Mouse (Mus musculus): ENCODE measurements around the gene Nedd1.

Nedd1 gene

GRCm38 (mm10) chr10:92721771-92722619, at the start of gene Nedd1:
TSS of gene Nedd1 (minus strand) at chr10:92722420.
- DNase-seq (ENCODE audit: extremely low spot score) = peak; percentile 94

GRCm38 (mm10) chr10:92754359-92754758, 32.1 kb upstream of the Nedd1 start:
- DNase-seq (ENCODE audit: extremely low spot score) = no peak

DNA sequence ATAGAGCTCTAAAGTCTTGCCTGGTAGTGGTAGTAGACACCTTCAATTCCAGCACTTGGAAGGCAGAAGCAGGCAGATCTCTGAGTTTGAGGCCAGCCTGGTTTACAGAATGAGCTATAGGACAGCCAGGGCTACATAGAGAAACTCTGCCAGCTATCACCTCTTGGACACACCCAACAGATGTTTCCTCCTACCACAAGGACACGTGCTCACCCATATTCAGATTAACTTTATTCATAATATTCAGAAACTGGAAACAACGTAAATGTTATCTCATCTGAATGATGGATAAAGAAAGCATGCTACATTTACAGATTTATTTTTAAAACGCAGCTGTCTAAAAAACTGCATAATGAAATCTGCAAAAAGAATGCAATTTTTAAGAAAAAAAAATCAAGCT, 8.1 kb upstream of the Nedd1 start:
- no peak for DNase-seq (ENCODE audit: extremely low spot score)

DNA sequence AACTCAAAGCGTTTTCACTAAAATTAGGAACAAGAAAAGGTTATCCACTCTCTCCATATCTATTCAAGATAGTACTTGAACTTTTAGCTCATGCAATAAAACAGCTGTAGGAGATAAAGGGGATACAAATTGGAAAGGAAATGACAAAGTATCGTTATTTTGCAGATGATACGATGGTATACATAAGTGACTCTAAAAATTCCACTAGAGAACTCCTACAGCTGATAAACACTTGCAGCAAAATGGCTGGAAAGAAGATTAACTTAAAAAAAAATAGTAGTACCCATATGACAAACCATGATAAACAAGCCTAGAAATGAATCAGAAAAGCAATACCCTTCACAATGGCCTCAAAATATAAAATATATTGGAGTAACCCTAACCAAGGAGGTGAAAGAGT, 6.5 kb upstream of the Nedd1 start:
- no peak for DNase-seq (ENCODE audit: extremely low spot score)

DNA sequence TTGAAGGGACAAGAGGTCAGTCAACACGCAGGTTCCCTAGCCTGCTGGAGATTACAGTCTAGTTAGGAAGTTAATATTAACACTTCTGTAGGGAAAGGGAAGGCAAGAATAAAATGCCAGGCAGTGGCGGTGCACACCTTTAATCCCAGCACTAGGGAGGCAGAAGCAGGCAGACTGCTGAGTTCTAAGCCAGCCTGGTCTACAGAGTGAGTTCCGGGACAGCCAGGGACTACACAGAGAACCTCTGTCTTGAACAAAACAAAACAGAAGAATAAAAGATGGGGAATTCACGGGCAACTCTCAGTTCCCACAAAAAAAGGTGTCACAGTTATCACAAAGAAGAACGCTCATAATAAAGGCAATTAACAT, 384 bp upstream of the Nedd1 start:
- DNase-seq (ENCODE audit: extremely low spot score) = no peak

- DNase-seq (ENCODE audit: extremely low spot score) = no peak
Measured at GRCm38 (mm10) chr10:92699032-92699431, 23.2 kb downstream of the Nedd1 start.

GRCm38 (mm10) chr10:92675056-92675455, 47.2 kb downstream of the Nedd1 start:
- DNase-seq (ENCODE audit: extremely low spot score) = no peak

DNA sequence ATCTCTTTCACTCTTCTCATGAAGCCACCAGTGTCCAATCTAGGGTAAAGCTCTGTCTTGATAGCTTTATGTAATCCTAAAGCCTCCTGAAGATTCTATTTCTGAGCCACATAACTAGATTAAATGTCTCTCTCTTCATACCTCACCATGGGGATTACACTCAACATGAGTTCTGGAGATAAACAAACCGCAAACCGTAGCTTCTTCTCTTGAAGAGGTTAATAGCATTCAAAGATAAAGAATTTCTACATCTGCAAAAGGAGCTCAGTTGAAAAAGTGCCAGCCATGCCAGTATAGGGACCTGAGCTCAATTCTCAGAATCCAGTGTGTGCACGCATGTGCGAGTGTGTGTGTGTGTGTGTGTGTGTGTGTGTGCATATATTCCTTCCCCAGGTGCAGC, 50.3 kb downstream of the Nedd1 start:
- no peak for DNase-seq (ENCODE audit: extremely low spot score)

DNA sequence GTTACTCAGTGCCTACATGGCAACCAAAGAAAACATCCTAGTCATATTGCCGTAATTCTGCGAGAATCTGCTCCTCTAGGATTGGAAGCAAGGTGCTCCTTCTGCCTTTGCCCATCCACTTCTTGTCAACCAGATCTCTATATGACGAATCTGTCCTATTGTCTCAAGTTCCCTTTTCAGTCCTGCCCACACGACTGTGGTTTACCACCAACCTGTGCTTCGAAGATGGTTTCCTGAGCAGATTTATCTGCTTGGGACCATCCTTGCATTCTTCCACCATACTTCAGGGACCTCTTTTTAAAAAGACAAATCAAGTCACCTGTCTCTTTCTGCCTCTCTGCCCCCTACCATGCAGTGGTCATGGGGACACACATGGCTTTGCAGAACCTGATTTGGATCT, 56.9 kb downstream of the Nedd1 start:
- DNase-seq (ENCODE audit: extremely low spot score) = no peak

DNA sequence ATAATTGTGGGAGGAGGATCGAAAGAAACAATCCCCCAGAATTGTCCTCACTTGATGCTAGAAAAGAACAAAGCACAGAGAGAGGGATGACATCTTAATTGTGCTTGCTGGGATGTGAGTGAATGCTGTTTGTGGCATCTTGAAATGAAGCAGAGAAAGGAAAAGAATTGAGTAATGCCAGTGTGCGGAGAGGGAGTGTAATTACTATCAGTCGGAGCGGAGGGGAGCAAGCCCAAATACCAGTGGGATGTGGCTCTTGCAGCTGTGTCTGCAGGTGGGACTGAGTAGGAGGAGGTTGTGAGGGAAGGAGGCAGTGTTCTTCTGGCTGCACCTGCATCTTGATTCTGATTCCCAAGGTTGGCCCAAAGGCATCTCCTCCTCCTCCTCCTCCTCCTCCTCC, 69.0 kb downstream of the Nedd1 start:
- DNase-seq (ENCODE audit: extremely low spot score) = no peak

GRCm38 (mm10) chr10:92652399-92652920, 69.8 kb downstream of the Nedd1 start:
- DNase-seq (ENCODE audit: extremely low spot score) = peak; percentile 14

DNA sequence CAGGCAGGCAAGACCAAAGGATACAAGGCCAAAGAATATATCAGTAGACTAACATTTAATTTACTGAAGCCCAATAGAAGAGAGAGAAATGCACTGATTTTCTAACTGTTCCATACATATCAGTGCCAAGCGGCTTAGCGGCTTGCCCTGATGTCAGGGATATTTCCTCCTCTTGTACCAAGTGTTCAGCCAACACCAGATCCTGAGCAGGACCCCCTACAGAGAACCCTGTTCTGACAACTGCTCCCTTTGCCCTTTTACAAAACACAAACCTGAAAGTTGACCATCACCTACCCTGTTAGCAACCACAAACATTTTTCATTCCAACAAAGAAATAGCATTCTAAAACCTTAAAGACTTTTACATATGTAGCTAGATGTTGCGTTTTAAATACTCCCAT, 71.0 kb downstream of the Nedd1 start:
- DNase-seq (ENCODE audit: extremely low spot score) = no peak

DNA sequence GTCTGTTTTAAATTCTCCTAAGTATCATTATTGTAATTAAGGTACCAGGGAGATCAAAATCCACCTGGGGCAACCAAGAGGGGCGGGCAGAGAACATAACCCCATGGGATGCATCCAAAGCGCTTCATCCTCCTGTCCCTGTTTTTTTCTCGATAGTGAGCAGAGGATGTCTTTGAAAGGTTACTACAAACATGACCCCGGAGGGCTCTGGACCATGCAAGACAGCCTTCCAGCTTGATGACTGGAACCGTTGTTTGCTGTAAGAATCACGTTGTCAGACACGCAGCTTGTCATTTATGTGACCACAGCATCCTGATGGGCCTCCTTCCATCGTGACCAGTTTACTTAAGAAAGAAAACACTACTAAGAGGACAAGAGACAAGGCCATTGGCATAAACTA, 73.1 kb downstream of the Nedd1 start:
- peak; percentile 5 for DNase-seq (ENCODE audit: extremely low spot score)

- DNase-seq (ENCODE audit: extremely low spot score) = no peak
Measured at GRCm38 (mm10) chr10:92647691-92648090, 74.5 kb downstream of the Nedd1 start.

- no peak for DNase-seq (ENCODE audit: extremely low spot score)
Measured at GRCm38 (mm10) chr10:92643995-92644394, 78.2 kb downstream of the Nedd1 start.

GRCm38 (mm10) chr10:92641032-92641431, 81.2 kb downstream of the Nedd1 start:
- DNase-seq (ENCODE audit: extremely low spot score) = no peak
